Mouse (Mus musculus) layer of hippocampus, postnatal 25 days (tissue): Measurements from ENCODE around the gene Lrfn1. TPM values are rescaled to one million over a fixed set of nuclear protein-coding genes. Genes with fewer than 3 reads are reported as not detected.
"Not testable (repeated sequence)": the region's sequence is repeated elsewhere in the genome, so short reads cannot be mapped to it uniquely, and the experiment has no call there.

Experiments
- DNase-seq, 2 experiments: peaks; one replicate each; pipeline ENCODE4 v3.0.0; 2022; ENCODE audit warnings: mixed read lengths in 2 of 2, low spot score in 1 of 2; ENCODE audit errors: extremely low spot score in 1 of 2
- total RNA-seq, 2 experiments: library from RNA; stranded (reverse); gene quantifications; 2 replicates each; pipeline ENCODE4 v1.2.3; 2021

Gene Lrfn1
- total RNA-seq, 2 experiments from 2014 or later = 74.1 to 76.7 TPM

DNA sequence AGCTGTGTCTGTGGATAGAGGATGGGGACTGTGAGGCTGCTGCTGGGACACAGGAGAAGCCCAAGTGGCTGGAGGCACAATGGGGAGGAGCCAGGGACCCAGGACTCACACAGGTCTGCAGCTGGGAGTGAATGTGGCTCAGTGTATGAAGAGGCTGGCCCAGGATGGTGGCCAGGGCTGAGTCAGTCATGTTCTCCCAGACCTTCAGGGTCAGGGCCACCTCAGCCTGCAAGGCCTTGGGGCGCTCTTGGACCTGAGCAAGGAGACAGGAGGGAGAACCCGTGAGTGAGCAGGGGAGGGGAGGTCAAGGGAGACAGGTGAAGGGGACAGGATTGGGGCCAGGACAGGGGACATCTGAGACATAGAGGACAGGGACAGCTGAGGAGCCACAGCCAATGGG is 57.3 kb downstream of the Lrfn1 start:
- not testable (repeated sequence) for DNase-seq

GRCm38 (mm10) chr7:28510405-28510974 is 58.7 kb downstream of the Lrfn1 start, which contains the start of gene Ifnl2:
Ifnl2 (minus strand) TSS chr7:28510455.
- DNase-seq = not testable (repeated sequence)

- no peak for DNase-seq
Observed at GRCm38 (mm10) chr7:28511441-28511840, 59.7 kb downstream of the Lrfn1 start.

Other genes with a start within 250 kb of the Lrfn1 start
- 10 to 100 TPM; 53.5 to 62.9 TPM for gene Eid2, start 184.1 kb upstream of the Lrfn1 start, total RNA-seq
- gene Eid2b, start 174.2 kb upstream of the Lrfn1 start, total RNA-seq = 10 to 100 TPM; 35.6 to 39.2 TPM
- gene Selenov, start 160.8 kb upstream of the Lrfn1 start, total RNA-seq = under 1 TPM; 0.27 to 0.38 TPM
- 1 to 10 TPM; 2.5 to 3.0 TPM for gene Dll3, start 149.7 kb upstream of the Lrfn1 start, total RNA-seq
- 10 to 100 TPM; 37.7 to 47.0 TPM for gene Timm50, start 139.9 kb upstream of the Lrfn1 start, total RNA-seq
- gene Supt5, start 113.2 kb upstream of the Lrfn1 start, total RNA-seq = 100 to 1,000 TPM; 108 to 124 TPM
- 100 to 1,000 TPM; 431 to 496 TPM for gene Rps16, start 101.3 kb upstream of the Lrfn1 start, total RNA-seq
- gene Plekhg2, start 79.4 kb upstream of the Lrfn1 start, total RNA-seq = 1 to 10 TPM; 6.2 to 8.9 TPM
- gene Zfp36, start 71.7 kb upstream of the Lrfn1 start, total RNA-seq = 1 to 10 TPM; 2.7 to 2.8 TPM
- 10 to 100 TPM; 19.3 to 22.0 TPM for gene Med29, start 59.3 kb upstream of the Lrfn1 start, total RNA-seq
- gene Paf1, start 59.0 kb upstream of the Lrfn1 start, total RNA-seq = 10 to 100 TPM; 63.0 to 69.3 TPM
- 1 to 10 TPM; 1.3 to 2.3 TPM for gene Gmfg, start 14.5 kb upstream of the Lrfn1 start, total RNA-seq
- not detected for gene Ifnl2, start 58.5 kb downstream of the Lrfn1 start, total RNA-seq
- gene Ifnl3, start 70.9 kb downstream of the Lrfn1 start, total RNA-seq = not detected
- not detected for gene Sycn, start 88.9 kb downstream of the Lrfn1 start, total RNA-seq
- under 1 TPM; 0.40 to 0.57 TPM for gene Nccrp1, start 95.3 kb downstream of the Lrfn1 start, total RNA-seq
- gene Samd4b, start 146.2 kb downstream of the Lrfn1 start, total RNA-seq = 10 to 100 TPM; 70.1 to 71.0 TPM
- 10 to 100 TPM; 13.4 to 14.8 TPM for gene Pak4, start 146.2 kb downstream of the Lrfn1 start, total RNA-seq
- 1 to 10 TPM; 1.6 to 2.0 TPM for gene Acp7, start 179.4 kb downstream of the Lrfn1 start, total RNA-seq
- gene Fbxo27, start 240.9 kb downstream of the Lrfn1 start, total RNA-seq = 10 to 100 TPM; 17.9 to 21.6 TPM